Mouse (Mus musculus) G1E-ER4 (cell line): ENCODE measurements around the gene Srp72. TPM values are rescaled to one million over a fixed set of nuclear protein-coding genes. Genes with fewer than 3 reads are reported as not detected.

Experiments
- GATA1 ChIP-seq: IDR thresholded peaks from one replicate; pipeline ENCODE4 v1.8.0; 2012; ENCODE audit warnings: low read length, inconsistent platforms
- polyA plus RNA-seq: library from polyadenylated mRNA; stranded (reverse); fragments of >175 nt; gene quantifications from 2 replicates; pipeline ENCODE4 v1.2.3, GENCODE M21; 2012

The Srp72 gene
- polyA plus RNA-seq, 1 experiment: 83.0 TPM

DNA sequence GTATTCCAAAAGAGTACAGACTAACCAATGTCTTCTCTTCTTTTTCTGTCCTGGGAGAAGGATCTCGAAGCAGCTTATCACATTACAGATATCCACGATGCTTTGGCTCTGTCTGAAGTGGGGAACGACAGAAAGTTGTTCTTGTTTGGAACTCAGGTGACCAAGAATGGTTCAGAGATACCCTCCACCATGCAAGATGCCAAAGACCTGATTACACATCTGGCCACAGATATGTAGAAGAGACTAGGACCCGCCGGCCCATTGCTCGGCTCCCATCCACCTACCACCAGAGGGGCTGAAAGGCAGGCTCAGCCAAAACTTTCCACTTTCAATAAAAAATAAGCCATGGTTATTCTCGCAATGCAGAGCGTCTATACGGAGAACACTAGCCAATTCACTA is 35.9 kb downstream of the Srp72 start:
- no peak for TF ChIP-seq GATA1

DNA sequence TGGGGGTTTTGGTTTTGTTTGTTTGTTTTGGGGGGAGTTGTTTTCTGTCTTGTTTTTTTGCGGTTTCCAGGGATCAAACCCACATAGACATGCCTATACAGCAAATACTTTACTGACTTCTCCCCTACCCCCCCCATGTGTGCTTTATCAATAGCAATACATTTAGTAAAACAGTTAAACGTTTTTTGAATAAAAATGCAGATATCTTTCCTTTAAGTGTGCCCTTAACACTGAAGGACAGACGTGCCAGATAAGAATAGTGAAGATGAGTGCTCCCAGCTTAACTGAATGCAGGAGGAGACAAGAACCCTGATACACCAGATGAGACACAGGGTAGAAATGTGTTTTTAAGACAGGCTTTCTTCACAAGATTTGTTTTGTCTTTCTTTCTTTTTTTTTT is 36.6 kb downstream of the Srp72 start:
- TF ChIP-seq GATA1: no peak

DNA sequence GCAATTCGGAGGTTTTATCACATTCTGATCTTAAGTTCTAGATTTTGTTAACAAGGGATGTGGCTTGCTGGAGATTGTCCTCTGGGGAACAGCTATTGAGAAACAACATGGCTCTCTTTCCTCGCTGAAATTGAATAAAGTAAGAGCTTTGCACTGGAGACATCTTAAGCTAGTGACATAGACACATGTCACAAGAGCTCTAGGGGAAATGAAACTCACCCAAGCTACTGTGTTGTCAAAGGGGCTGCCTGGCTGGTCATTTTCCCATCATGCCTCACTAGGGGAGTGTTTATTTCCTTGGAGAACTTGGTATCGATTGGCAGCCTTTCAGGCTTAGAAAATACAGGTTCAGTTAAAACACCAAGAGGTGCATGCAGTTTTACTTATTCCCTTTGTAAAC is 38.7 kb downstream of the Srp72 start:
- TF ChIP-seq GATA1: no peak

DNA sequence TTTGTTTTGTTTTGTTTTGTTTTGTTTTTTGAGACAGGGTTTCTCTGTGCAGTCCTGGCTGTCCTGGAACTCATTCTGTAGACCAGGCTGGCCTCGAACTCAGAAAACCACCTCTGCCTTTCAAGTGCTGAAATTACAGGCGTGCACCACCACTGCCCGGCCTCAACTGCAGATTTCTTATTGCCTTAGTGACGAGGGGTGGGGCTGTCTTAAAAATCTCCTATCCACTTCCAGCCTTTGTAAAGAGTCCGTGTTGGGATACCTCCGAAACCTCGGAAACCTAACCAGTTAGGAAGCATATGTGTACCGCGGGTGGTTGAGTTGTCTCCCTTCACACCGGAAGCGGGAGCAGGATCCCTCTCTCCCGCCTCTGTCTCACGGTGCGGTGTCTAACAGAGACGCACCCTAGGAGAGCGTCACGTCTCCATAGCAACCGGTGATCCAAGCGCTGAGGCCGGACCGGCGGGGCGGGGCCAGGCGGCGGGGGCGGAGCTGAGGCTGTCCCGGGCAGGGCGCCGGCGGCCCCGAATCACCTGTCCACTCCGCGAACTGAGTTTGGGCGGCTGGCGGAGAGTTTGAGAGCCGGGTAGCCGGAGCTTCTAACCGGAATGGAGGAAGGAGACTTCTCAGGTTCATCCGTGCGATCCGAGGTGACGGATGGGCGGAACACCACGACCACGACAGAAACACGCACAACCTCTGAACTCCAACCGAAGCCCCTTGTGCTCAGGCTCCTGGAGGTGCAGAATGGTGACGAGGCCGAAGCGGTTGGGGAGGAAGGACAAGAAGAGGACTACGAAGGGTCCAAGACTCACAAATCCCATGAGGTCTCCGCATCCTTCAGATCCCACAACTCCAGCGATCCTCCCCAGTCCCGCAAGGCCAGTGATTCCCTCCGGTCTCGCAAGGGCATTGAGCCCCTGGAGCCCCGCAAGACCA is 41.3 kb downstream of the Srp72 start, which contains the start of gene Thegl:
Thegl (plus strand) TSS at position 480 of the 939 bp plus-strand sequence.
- TF ChIP-seq GATA1: no peak

DNA sequence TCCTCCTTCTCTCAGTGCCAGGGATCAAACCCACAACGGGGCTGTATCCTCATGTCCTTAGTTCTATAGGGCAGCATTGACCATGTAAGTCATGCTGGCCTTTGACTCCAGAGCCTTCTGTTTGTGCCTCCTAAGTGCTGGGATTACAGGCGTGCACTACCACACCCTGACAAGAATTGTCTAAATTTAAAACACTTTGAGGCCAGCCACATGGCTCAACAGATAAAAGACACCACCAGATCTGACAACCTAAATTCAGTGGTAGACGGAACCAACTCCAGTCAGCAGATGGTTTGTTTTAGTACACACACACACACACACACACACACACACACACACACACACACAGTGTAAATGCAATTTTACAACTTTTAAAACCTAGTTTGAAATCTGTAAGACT is 53.6 kb downstream of the Srp72 start:
- no peak for TF ChIP-seq GATA1

DNA sequence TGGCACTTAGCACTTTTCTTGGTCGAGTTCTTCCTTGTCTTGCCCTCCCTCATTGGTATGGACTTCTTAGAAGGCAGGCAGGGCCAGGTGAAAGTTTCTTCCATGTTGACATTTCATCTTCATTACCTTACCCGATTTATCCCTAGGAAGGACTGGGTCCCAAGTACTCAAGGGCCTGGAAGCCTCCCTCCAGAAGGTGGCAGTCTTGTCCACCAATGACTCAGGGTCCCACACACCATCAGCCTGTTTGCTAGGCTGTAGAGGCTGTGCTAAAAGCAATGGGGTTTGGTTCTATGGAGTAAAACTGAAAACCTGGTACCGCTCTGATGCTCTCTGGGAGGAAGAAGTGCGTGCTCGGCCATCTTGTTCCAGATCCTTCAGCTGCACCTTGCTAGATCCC is 55.3 kb downstream of the Srp72 start:
- no peak for TF ChIP-seq GATA1

DNA sequence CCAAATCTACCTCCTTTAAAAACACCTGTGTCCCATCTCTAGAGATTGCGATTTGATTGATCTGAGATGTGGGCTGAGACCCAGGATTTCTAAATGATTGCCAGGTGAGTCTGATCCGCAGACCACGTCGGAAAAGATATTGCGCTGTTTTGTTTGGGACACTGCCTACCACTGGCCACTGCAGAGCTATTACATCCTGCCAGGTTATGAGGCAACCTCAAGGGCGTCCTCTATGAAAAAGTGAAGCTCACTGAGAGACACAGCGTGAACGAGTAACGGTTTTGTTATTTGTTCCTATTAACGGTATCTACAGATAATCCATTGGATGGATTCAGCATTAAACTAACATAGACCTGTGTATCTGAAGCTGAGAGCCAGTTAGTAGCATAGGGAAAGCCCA is 64.0 kb downstream of the Srp72 start:
- TF ChIP-seq GATA1: no peak

DNA sequence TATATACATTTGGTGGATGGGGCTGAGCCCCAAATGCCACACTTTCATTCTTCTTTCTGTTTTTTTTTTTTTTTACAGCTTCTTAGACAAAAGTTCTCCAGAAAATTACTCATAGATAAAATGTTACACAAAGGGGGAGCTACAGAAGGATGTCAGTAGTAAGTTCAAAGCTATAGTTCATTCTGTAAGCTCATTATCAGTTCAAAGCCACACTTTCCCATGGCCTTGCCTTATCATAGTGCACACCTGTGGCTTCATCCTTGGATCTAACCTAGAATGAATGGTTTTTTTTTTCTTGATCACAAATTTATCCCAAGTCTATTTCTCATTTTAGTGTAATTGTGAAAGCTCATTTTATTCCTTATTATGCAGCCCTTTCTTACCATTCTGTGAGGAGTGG is 64.9 kb downstream of the Srp72 start:
- no peak for TF ChIP-seq GATA1

DNA sequence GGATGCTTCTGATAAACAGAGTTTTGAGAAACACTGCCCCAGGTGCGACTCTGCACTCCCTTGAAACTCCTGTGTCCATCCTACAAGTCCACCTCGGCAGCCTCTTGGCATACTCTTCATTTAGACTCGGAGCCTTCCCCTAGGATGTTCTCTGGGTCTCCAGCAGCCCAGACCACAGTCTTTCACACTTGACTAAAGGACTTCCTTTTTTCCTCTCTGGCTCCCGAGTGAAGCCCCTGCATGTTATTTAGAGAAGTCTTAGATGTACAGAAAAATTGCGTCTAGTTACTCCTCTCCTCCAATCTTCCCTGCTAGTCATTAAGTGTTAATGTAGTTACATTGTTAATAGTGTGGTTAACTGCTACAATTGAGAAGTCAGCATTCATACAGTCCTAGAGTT is 69.9 kb downstream of the Srp72 start:
- no peak for TF ChIP-seq GATA1

Other genes with a start within 250 kb of the Srp72 start
- gene Aasdh, start 69.2 kb upstream of the Srp72 start, polyA plus RNA-seq: 3.2 and 3.8 TPM in 2 replicates
- gene Paics, start 23.4 kb upstream of the Srp72 start, polyA plus RNA-seq: 19.1 and 22.6 TPM in 2 replicates
- 25.8 and 31.2 TPM in 2 replicates for gene Ppat, start 23.1 kb upstream of the Srp72 start, polyA plus RNA-seq
- gene Arl9, start 29.4 kb downstream of the Srp72 start, polyA plus RNA-seq: not detected in 2 replicates
- gene Thegl, start 41.3 kb downstream of the Srp72 start, polyA plus RNA-seq: not detected in 2 replicates
- gene Hopx, start 140.4 kb downstream of the Srp72 start, polyA plus RNA-seq: not detected in 2 replicates
- gene Spink2, start 236.8 kb downstream of the Srp72 start, polyA plus RNA-seq: not detected in 2 replicates